Mouse (Mus musculus) c-Kit-positive CD71-positive TER-119-negative erythroid progenitor cells, embryonic 14.5 days (primary cell): Measurements from ENCODE around the gene Gtf3a.
A peak's percentile ranks its signal among the peaks of the same experiment; 100 is the strongest.
"Not testable (repeated sequence)": the region's sequence is repeated elsewhere in the genome, so short reads cannot be mapped to it uniquely, and the experiment has no call there.

ENCODE experiments used
- DNase-seq: peaks from one replicate; pipeline ENCODE4 v3.0.0-alpha.2; 2013; ENCODE audit warnings: low read depth

Gtf3a gene

DNA sequence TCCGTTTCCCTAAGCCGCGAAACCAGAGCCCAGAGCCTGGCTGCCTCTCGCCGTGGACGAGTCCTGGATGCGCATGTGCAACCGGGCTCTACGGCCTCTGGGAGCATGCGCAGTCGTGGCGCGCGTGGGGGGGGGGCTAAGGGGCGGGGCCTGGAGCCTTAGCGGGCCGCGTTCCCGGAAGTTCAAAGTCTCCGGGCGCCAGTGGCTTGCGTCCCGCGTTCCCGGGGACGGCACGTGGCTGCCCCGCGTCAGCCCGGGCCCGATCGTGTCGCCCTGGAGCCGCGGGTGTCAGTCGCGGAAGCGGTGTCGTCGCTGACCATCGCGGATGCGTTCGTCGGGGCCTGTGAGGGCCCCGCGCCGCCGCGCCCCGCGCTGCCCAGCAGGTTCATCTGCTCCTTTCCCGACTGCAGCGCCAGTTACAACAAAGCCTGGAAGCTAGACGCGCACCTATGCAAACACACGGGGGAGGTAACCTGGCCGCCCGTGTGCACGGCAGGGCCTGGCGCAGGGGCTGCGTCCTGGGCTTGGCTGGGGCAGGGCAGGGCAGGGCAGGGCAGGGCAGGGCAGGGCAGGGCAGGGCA is at the start of gene Gtf3a:
Gene Gtf3a, plus strand, starts transcription at position 150 of the 581 bp plus-strand sequence.
- peak; percentile 81 for DNase-seq

DNA sequence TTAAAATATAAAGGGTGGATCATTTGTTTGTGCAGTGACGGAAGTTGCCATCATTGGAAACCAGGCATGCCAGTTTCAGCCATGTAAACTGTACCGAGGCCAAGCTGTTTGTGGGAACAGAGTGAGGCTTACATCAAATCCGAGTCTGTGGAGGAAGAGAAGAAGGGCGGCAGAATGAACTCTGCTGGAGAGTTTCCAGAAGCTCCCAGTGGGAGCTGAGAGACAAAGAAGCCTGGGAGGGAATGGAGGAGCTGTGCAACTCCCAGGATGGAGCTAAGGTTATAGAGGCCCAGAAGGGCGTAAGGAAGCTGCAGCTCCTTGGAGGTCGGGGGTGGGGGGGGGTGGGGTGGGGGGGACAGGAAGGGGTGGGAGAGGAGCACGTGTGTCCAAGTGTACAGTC is 48.1 kb upstream of the Gtf3a start:
- DNase-seq = no peak

DNA sequence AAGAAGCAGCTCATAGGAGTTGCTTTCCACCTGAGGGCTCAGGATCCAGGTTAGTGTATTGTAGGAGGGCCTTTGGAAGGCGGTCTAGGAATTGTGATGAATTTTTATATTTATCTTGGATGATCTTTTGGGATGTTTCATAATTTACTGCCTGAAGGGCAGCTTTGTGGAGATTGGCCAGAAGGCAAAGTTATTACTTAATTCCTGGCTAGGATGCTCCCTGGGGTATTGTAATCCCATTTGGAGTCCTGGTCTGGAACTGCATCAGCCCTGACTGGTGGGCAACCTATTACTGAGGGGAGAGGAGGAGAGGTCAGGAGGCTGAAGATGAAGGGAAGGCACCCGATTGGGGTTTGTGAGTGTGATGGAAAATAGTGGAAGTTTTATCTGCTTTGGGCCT is 47.0 kb upstream of the Gtf3a start:
- DNase-seq = no peak

DNA sequence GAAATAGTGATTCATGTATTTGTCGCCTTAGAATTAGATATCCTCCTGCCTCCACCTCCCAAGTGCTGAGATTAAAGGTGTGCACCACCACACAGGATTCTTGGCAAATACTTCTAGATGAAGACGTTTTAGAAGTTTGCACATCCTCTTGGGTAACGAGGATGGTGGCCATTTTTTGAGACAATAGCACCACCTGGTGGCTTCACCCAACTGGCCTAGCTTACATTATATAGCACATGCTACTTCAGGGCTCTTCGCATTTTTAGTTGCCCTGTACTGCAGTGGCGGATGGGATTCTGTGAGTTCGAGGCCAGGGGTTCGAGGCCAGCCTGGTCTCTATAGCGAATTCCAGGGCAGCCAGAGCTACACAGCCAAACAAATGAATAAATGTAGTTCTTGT is 44.1 kb upstream of the Gtf3a start:
- DNase-seq = peak; percentile 74

DNA sequence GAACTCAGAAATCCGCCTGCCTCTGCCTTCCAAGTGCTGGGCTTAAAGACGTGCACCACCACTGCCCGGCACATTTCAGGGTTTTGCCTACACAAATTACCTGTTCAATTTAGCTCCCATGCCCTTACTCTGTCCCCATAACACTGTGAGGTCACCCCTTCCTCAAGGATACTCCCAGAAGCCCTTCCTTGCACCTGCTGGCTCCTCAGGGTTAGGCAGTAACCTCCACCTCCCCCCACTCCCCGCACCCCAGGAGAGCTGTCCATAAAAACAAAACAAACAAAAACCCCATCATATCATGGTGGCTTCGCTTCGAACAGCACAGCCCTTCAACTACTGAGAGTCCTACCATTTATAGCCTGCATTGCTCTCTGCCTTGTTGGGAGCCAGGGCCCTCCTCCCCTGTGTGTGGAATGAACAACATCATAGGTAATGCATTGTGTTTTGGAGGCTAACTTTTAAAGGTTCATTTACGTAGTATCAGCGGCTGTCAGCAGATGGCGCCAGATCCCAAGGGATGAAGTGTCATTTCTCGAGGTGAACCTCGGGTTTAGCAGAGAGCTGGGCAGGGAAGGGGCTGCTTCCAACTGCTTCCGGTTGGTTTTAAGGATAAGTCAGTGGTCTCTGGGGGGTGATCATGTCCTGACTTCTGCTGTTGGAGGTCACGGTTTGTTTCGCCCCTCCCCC is 42.8 kb upstream of the Gtf3a start:
- peak; percentile 76 for DNase-seq

DNA sequence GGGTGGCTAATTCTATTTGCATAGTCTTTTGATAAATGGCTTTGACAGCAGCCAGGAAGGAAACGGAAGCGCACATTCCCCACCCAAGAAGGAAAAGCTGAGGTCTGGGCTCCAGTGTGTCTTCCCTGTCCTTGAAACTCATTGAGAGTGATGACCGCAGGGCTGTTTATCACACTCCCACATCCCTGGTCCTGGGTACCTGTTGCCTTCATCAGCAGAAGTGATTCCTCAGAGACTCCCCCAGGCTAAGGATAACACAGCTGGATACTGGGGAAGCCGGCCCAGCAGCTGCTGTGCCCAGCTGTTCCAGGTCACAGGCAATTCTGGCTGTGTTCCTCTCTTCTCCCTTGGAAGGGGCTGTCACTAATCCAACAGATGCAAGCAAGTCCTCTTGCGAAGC is 40.9 kb upstream of the Gtf3a start:
- DNase-seq = no peak

DNA sequence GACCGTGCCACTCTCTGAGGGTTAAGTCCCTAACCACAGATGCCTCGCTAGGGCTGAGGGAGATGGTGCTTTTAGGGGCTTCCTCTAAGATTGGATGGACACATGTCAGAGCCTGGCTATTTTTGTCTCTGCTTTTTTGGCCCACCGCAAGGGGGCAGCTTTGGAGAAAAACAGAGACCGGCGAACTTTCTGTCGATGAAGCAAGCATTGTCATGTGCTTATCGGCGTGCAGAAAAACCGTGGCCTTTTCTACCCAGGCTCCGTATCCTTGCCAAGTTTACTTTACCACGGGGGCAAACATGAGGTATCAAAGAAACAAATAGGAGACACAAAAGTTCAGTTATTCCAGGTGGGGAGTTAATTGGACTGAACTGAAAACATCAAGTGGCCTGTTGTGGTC is 39.8 kb upstream of the Gtf3a start:
- no peak for DNase-seq

DNA sequence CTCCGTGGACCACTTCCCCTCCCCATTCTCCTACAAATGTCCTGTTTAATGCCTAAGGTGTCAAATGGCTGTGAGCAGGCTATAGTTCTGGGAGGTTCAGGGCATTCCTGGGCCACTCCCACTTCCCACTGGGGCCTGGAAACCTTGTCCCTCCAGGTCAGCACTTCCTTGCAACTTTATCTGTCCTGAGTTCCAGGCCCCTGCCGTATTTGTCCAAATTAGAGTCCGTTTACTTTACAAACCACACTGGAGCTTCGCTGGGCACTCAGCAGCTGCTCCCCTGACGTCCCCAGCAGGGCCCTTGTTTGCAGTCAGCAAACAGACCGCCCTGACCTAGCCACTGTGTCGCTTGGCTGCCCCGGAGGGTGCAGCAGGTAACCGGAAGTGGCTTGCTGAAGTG is 36.3 kb upstream of the Gtf3a start:
- no peak for DNase-seq

DNA sequence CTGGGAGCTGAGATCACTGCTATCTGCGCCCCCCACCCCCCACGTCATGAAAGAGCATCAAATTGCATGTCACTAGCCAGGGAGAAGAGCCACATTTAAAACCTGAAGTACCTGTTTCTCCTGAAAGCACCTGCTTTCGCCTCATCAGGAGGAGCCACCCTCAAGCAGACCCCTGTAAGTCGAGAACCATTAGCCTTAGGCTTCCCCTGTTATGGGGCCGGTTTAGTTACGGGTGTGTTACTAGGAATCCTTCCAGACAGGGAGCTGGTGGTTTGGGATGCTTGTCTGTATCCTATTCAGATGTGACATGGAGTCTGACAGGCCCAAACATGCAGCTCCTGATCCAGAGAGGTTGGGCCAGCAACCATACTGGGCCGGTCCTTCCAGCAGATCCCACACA is 35.1 kb upstream of the Gtf3a start:
- DNase-seq = no peak

DNA sequence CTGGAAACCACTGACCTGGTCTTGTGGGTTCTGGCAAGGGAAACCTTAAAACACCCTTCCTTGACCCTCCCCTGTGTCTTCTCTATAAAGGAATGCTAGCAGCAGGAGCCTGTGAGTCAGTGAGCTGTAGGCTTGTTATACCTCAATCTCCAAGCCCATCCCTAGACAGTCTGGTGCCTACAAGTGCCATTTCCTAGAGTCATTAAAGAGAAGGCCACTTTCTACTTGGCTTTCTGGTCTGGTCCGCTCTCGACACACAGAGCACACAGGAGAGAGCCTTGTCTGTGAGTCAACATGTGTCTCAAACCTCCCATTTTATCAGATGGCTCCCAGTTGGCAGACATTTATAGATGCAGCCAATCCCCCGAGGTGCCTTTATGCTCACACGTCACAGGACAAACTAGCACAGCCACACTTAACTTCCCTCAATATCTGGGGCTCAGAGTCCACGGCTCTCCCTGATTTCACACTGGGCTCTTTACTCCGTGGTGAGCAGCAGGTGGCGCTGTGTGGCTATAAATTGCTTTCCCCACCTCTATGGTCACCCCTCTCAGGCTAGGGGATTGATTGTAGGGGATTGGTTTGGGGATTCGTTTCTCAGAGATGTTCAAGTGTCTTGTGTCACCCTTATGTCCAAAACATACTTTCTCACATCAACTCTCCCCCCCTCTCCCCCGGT is 34.2 kb upstream of the Gtf3a start:
- DNase-seq = peak; percentile 32

DNA sequence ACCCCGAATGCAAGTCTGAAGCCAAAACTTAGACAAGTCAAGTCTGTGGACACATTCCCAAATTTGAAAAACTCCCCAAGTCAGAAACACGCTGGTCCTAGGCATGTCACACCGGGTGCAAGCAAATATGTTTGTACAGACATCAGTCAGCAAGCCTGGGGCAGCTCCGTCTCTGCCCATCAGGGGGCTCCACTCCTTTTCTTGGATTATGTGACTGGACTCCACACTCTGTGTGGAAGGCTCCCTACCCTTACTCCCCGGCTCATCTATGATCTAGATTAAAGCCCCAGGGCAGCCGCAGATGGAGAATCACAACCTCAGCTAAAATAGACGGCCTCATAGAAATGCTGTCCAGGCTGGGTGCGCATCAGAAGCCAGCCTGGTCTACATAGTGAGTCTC is 32.2 kb upstream of the Gtf3a start:
- DNase-seq = no peak

DNA sequence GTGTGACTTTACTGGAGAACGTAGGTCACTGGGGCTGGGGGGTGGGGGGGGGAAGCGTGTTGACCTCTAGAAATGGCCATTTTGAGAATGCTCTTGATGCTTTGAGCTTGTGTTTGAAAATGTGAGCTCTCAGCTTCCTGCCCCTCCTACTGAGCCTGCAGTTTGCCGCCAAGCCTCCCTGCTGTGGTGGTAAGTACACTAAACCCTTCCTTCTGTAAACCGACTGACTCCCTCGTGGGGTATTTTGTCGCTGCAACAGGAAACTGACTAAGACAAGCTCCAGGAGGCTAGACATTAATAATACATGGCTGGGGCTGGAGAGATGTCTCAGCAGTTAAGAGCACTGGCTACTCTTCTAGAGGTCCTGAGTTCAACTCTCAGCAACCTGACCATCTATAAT is 31.7 kb upstream of the Gtf3a start:
- DNase-seq = no peak

DNA sequence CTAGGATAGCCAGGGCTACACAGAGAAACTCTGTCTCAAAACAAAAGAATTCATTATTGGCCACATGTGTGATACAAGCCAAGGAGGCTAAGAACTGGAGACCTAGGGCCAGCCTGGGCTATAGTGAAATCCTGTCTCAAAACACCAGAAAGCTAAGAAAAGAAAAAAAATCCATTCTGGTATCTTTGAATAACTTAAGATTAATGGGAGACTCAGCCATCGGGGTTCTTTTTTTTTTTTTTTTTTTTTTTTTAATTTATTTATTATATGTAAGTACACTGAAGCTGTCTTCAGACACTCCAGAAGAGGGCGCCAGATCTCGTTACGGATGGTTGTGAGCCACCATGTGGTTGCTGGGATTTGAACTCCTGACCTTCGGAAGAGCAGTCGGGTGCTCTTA is 31.1 kb upstream of the Gtf3a start:
- DNase-seq = not testable (repeated sequence)

DNA sequence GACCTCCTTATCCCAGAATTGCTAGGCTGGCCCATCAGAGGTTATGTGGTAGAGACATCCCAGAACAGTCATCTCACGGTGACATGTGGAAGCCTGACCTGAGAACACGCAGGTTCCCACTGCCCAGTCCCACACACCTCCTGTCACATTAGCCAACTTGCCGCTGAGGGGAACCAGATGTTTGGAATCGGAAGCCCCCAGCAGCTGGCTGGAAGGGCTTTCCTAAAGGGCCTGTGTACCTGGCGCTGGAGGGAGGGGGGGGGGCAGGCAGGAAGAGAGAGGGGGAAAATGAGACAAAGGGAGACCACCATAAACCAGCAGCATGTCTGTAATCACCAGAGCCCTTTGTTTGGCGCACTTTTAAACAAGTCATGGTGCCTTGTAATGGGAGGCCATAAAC is 28.6 kb upstream of the Gtf3a start:
- DNase-seq = no peak

DNA sequence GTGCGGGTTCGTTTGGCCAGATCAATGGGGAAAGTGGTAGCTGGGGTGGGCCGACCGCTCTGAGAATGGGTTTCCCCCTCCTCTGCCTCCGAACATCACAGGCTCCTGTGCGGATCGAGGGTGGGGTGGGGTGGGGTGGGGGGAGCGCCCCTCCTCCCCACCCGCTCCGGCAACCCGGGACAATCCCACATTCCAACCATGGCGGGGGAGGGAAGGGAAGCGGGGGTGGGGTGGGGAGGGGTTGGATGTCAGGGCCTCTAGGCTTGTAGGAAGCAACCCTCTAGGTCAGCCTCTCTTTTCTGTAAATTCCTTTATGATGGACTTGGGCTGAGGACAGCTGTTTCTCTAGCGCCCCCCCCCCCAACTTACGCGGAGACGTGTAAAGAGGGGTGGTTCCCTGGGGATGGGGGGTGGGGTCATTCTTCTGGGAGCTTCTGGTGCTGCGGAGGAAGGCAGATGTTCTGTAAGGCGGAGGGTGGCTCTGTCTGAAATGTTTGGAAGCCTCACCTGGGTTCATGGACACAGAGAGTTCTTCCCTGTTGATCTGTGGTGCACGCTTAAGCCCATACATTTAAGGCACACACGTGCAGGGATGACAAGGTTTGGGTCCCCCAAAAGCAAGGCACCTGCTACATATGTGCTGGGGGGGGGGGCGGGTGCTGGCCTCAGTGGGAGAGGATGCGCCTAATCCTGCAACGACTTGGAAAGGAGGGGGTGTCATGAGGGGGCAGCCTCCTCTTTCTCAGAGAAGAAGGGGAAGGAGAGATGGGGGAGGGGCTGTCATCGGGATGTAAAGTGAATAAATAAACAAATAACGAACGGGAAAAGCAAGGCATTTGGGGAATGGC is 27.9 kb upstream of the Gtf3a start:
- no peak for DNase-seq

DNA sequence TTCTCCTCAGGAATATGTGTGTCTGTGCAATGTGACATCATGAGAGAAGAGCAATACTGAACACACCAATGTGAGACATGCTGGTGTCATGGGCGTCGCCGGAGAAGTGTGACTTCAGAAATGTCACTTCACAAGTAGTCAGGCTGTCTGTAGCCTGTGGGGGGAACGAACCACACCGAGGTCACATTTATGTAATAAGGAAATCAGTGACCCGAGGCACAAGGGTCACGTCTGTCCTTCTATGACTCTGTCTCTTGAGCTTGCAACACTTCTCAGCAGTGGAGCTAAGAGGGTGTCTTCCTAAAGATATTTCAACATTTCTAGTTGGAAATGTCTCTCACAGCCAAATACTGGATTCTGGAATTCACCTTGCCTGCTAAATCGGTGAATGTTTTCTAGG is 27.2 kb upstream of the Gtf3a start:
- no peak for DNase-seq

DNA sequence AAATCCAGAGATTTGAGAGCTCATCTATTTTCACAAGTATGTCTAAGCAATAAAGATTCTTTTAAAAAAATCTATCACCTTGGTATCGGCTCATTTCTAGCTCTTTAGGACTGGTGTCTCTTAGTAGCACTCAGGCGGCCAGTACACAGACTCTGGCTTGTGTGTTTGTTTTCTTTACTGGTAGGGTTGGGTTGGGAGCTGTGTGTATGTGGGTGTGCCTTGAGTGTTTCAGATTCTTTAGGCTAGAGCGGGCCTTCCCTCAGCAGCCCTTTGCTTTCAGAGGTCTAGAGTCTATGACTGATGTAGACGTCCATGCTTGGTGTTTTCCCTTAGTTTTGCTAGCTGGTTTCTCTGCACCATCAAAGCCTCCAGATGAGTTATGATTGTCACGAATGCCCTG is 24.9 kb upstream of the Gtf3a start:
- DNase-seq = no peak

DNA sequence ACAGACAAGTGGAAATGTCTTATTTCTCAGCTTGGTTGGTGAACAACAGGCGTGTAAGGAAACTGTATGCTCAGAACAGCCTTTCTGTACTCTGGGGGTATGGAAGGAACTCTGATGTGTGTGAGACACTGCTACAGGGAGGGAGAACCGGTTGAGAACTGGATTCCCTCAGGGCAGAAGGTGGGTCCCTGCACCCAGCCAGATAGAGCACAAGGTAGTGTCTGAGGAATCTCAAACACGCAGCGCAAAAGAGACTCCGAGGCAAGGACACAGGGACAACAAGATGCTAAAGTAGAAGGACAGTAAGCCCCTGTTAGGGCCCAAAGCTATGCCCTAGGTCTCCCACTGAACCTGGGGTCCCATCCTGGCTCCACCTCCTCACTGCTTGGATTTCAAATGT is 21.8 kb upstream of the Gtf3a start:
- DNase-seq = no peak

DNA sequence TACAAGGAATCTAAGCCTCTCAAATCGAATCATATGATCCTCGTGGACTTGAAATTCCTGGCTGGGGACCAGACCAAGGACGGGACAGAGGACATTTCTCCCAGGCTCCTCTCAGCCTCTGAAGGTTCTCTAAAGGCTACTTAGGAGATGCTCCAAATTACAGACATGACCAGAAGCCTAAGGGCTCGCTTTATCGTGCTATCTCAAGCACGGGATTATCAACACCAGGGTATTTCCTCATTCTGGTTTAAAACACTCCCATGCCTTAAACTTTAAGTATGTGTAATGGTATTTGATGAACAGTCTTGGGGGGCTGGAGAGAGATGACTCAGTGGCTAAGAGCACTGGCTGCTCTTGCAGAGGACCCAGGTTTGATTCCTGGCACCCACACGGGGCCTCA is 17.0 kb upstream of the Gtf3a start:
- DNase-seq = no peak

DNA sequence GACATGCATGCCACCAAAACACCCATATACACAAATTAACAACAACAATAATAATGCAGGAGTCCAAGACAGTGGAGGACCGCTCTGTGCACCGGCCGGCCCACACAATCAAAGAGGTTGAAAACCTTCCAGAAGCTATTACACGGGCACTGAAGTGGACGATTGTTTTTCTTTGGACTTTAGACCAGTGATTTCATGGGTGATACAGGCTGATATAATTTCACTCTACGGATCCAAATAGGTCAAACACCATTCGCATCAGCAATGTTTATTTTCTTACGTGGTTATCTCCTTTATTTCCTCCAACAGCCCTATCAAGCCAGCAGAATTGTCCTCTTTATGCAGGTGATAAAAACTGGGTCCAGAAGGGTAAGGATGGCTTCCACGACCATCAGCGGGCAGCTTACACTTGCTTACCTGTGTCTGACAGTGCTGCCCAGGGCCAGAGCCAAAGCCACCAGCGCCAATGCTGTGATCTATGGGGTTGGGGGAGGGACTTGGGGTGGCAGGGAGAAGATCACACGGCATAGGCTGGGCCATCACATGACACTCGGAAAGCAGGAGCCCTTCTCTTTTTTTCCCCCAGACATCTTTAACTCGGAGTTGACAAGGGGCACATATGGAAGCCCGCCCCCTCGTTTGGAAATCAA is 16.4 kb upstream of the Gtf3a start:
- no peak for DNase-seq

DNA sequence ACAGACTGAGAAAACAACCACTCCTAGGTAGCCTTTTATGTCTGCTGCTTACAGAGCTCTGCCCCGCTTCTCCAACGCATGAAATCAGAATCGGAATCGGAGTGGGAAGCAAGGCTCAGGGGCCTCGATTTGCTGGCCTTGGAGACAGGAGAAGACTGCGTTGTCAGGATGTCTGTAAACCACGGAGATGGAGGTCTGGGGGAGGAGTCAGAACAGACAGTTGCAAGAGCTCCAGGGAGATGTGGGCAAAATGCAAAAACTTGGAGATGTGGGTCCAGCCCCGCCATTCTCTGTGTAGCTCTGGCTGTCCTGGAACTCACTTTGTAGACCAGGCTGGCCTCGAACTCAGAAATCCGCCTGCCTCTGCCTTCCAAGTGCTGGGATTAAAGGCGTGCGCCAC is 15.0 kb upstream of the Gtf3a start:
- DNase-seq = no peak
